19 mouse cellular contexts compared by ENCODE assay signal in the genomic region with DNA sequence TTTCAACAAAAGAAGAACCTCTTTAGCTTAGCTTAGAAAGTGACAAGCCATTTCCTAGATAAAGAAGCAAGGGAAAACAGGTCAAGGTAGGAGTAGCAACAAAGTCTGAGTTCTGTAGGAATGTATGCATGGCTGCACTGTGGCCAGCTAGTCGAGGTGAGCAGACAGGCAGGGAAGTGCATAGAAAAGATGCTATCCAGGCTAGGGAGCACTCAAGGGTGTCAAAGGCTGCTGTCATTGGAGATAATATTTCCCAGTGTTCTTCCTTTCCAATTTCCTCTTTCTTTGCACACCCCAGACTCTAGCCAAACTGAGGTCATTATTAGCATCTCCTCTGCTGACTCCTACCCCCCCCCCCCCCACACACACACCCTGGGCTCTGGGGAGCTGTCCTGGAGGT.
"Had no signal": no experiment of that assay in that cellular context is flagged by ENCODE, and none has a peak within 500 bp of the region (broad histone marks: within the 10 kb centered on the region; RNA-seq: fewer than 3 reads in every experiment).

No protein-coding gene starts in this region.

- H3K27me3 ChIP-seq: neural tube, embryonic 15.5 days had no signal

- ATAC-seq: midbrain, embryonic 16.5 days had no signal

- H3K9me3 ChIP-seq: midbrain, embryonic 10.5 days; midbrain, embryonic 12.5 days; neural tube, embryonic 13.5 days; neural tube, embryonic 15.5 days had no signal

- H3K4me2 ChIP-seq: lung, embryonic 14.5 days; midbrain, embryonic 12.5 days; neural tube, embryonic 13.5 days; neural tube, embryonic 15.5 days had no signal

- H3K4me1 ChIP-seq: neural tube, embryonic 13.5 days; neural tube, embryonic 15.5 days had no signal

- H3K27ac ChIP-seq: midbrain, embryonic 10.5 days; midbrain, embryonic 12.5 days; neural tube, embryonic 13.5 days; neural tube, embryonic 15.5 days had no signal

- H3K36me3 ChIP-seq: midbrain, embryonic 10.5 days; midbrain, embryonic 12.5 days; neural tube, embryonic 13.5 days; neural tube, embryonic 15.5 days had no signal

- H3K4me3 ChIP-seq: midbrain, embryonic 10.5 days; midbrain, embryonic 12.5 days; myocyte; neural tube, embryonic 13.5 days; neural tube, embryonic 15.5 days had no signal

- H3K9ac ChIP-seq: lung, embryonic 14.5 days; midbrain, embryonic 12.5 days; neural tube, embryonic 13.5 days; neural tube, embryonic 15.5 days had no signal

- DNase-seq: lung, adult 18-20 months; lung, embryonic 14.5 days; lung, postnatal 10 days; lung, postnatal 4 days; midbrain, embryonic 14.5 days; retina, postnatal 1 day; right cerebral cortex, adult 18-20 months; right cerebral cortex, postnatal 25 days; right cerebral cortex, postnatal 4 days; spleen, adult 18-20 months; thymus, adult 18-20 months; thymus, postnatal 14 days; thymus, postnatal 36 days had no signal
